Mouse (Mus musculus): ENCODE data around the gene M1ap.

DNA sequence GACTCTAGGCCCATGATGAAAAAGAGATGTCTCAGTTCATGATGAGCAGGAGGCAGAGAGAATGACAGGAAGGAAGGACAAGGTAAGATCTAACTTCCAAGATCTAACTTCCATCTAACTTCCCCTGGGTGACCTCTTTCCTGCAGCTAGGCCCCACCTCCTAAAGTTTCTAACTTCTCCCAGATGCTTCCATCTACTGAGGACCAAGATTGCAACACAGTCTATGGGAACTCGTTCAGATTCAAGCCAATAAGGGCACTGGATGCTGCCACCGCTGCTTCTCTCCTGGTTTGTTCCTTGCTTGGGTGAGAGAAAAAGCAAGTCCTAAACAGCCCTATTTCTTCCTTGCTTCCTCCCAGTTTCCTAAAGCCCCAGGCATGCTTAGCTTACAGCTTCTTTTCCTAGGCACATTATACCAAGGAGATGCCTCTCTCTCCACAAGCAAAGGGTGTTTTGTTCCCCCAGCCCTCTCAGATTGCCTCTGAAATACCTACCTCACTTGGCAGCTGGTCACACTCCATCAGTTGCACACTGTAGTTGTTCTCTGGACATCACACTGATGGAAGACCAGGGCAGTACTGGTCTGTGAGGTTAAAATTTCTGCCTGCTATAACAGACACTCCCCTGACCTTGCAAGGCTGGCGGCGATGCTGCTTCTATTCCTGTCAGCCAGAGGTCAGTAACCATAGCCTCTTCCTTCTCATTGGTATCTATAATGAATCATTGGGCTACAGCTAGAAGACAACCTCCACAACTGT lies 74.3 kb downstream of the M1ap start:
- no peak for TF ChIP-seq FLI1 (IDR thresholded peaks at IDR 0.05; ENCODE audit: low read length)
- no peak for TF ChIP-seq GATA1 (IDR thresholded peaks at IDR 0.05; ENCODE audit: borderline replicate concordance, low read length)
